Mouse (Mus musculus) kidney, embryonic 14.5 days (tissue): ENCODE measurements around the gene Tesk1. TPM values are rescaled to one million over a fixed set of nuclear protein-coding genes. Genes with fewer than 3 reads are reported as not detected.

Source experiments
- ATAC-seq: fragments of 200-750 bp; cut with Nextera tagmentation; 2 replicates; pipeline ENCODE4 v1.8.0; 2017; ENCODE audit warnings: moderate number of reproducible peaks, mild to moderate bottlenecking, moderate TSS enrichment, moderate library complexity; ENCODE audit not compliant: low FRiP score, low TSS enrichment
- H3K27ac ChIP-seq: fragments of 300-500 bp; sonication (generic); 2 replicates; pipeline ENCODE4 v1.5.1; 2014; ENCODE audit warnings: low read depth, mild to moderate bottlenecking, low read length, moderate library complexity, mixed read lengths
- H3K27me3 ChIP-seq: fragments of 300-500 bp; sonication (generic); 2 replicates; pipeline ENCODE4 v1.6.1; 2014; ENCODE audit warnings: mild to moderate bottlenecking, low read length; ENCODE audit not compliant: control insufficient read depth, insufficient read depth
- H3K36me3 ChIP-seq: fragments of 300-500 bp; sonication (generic); 2 replicates; pipeline ENCODE4 v1.6.1; 2014; ENCODE audit warnings: low read length, mixed read lengths; ENCODE audit not compliant: control insufficient read depth, insufficient read depth
- H3K4me1 ChIP-seq: fragments of 300-500 bp; sonication (generic); 2 replicates; pipeline ENCODE4 v1.6.1; 2014; ENCODE audit warnings: low read length, mixed read lengths; ENCODE audit not compliant: control insufficient read depth, insufficient read depth
- H3K4me2 ChIP-seq: fragments of 300-500 bp; sonication (generic); replicated peaks from 2 replicates; pipeline ENCODE4 v1.6.1; 2014; ENCODE audit warnings: low read depth, mild to moderate bottlenecking, low read length
- H3K4me3 ChIP-seq: fragments of 300-500 bp; sonication (generic); 2 replicates; pipeline ENCODE4 v1.5.1; 2014; ENCODE audit warnings: mild to moderate bottlenecking, low read length
- H3K9ac ChIP-seq: fragments of 300-500 bp; sonication (generic); 2 replicates; pipeline ENCODE4 v1.6.1; 2014; ENCODE audit warnings: low read depth, mild to moderate bottlenecking, low read length, moderate library complexity
- H3K9me3 ChIP-seq: fragments of 300-500 bp; sonication (generic); 2 replicates; pipeline ENCODE4 v1.6.1; 2016; ENCODE audit warnings: low read length; ENCODE audit not compliant: control insufficient read depth
- WGBS: fragments of 180-500 bp; shearing (Covaris S2); extraction: QIAGEN DNeasy Blood & Tissue Kit; methylation state at CpG from one replicate; pipeline ENCODE4 v1.1.7; 2014; 5-methylcytosine and 5-hydroxymethylcytosine counted together
- polyA plus RNA-seq: library from polyadenylated mRNA; unstranded; fragments of >200 nt; fragmentation: Nextera tagmentation; extraction: Ambion mirVana; gene quantifications from 2 replicates; pipeline ENCODE4 v1.2.1, GENCODE M21; 2014

Tesk1 gene
- polyA plus RNA-seq, 1 experiment from 2014 or later = 14.9 TPM

DNA sequence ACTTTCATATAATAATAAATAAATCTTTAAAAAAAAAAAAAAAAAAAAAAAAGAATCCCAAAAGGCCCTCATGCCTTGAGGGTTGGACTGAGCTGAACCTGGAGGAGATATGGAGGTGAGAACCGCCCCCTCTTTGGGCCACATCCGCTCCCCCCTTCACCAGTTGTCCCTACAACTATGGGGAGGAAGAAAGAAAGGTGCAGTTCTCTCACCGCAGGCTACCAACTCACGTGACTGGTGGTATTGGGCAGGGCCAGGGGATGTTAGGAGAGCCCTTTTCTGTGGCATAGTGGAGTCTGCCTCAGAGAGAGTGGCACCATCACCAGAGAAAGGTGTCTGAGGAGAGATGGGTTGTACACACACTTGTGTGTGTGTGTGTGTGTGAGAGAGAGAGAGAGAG lies 14.7 kb downstream of the Tesk1 start:
- Histone ChIP-seq H3K27me3 (peaks cover 20% of the 10 kb centered on the region; the same call in 1 of the 2 replicates), H3K36me3 (no peaks in the 10 kb centered on the region), H3K4me2 (no peak overlapping the region), H3K4me1 (peaks cover 16% of the 10 kb centered on the region), H3K4me3 (no peak overlapping the region), H3K9ac (no peak overlapping the region), H3K9me3 (no peaks in the 10 kb centered on the region), H3K27ac (no peak overlapping the region)
- 42% methylated on average over 4 of the region's 4 CpGs for WGBS
- ATAC-seq = no peak

DNA sequence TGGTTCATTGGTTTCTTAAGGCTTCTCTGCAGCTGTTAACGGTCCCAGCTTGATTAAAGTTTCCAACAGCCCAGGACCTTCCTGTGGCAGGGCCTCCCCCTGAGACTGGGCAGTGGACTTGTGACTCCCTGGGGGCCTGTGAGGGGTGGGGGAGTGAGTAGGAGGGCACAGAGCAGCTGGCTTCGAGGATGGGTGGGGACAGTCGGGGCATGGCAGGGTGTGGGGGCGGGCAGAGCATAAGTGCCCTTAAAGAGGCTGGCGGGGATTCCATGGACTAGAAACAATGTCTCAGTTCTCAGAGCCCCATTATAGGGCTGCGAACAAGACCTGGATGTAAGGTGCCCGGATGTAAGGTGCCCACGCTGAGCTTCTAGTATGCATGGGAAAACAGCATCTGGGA lies 15.4 kb downstream of the Tesk1 start:
- Histone ChIP-seq H3K27me3 (peaks cover 20% of the 10 kb centered on the region; the same call in 1 of the 2 replicates), H3K4me1 (peaks cover 16% of the 10 kb centered on the region), H3K9me3 (no peaks in the 10 kb centered on the region), H3K9ac (no peak overlapping the region), H3K36me3 (no peaks in the 10 kb centered on the region), H3K4me2 (no peak overlapping the region), H3K27ac (no peak overlapping the region), H3K4me3 (no peak overlapping the region)
- 16% methylated on average over 8 of the region's 8 CpGs for WGBS
- ATAC-seq = peak; percentile 36; the same call in 1 of the 2 replicates

DNA sequence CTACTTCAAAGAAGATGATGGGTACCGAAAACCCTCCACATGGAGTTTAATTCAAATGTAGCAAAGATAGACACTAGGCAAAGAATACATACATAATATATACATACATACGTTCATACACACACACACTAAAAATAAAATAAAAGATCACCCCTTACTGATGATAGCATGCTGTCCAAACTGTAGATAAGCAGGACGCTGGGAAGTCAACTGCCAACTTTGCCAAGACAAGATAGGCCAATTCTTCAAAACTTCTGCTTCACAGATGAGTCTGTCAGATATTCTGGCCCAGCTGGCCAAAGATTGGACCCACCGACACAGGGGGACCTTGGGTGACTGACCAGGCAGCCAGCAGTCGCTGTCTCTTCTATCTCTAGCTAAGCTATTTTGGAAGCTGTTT lies 21.4 kb downstream of the Tesk1 start:
- WGBS = 96% methylated on average over 5 of the region's 5 CpGs
- no peaks in the 10 kb centered on the region for H3K27me3 ChIP-seq
- no peaks in the 10 kb centered on the region for H3K9me3 ChIP-seq
- no peak overlapping the region for H3K27ac ChIP-seq
- H3K36me3 ChIP-seq = no peaks in the 10 kb centered on the region
- ATAC-seq = no peak
- no peaks in the 10 kb centered on the region for H3K4me1 ChIP-seq
- H3K9ac ChIP-seq = no peak overlapping the region
- no peak overlapping the region for H3K4me2 ChIP-seq
- H3K4me3 ChIP-seq = no peak overlapping the region

DNA sequence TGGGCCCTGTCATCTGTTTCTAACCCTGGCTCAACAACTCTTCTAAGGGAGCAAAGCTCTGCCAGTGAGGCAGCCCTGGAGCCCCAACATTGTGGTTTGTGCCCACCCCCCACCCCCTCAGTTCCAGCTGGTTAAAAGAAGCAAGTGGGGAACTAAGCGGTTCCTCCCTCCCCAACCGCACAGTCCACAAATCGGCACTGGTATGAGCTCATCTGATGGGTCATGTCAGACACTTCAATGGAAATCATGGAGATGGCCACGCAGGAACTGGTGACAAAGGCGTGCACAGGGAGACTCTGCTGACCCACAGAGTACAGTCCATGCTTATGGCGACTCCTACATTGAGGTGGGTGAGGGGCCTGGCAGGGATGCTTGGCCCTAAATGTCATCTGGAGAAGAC lies 24.2 kb downstream of the Tesk1 start:
- Histone ChIP-seq H3K4me3 (no peak overlapping the region), H3K4me2 (no peak overlapping the region), H3K9me3 (no peaks in the 10 kb centered on the region), H3K27me3 (no peaks in the 10 kb centered on the region), H3K36me3 (no peaks in the 10 kb centered on the region), H3K4me1 (no peaks in the 10 kb centered on the region), H3K27ac (no peak overlapping the region), H3K9ac (no peak overlapping the region)
- ATAC-seq = no peak
- WGBS = 81% methylated on average over 6 of the region's 6 CpGs

DNA sequence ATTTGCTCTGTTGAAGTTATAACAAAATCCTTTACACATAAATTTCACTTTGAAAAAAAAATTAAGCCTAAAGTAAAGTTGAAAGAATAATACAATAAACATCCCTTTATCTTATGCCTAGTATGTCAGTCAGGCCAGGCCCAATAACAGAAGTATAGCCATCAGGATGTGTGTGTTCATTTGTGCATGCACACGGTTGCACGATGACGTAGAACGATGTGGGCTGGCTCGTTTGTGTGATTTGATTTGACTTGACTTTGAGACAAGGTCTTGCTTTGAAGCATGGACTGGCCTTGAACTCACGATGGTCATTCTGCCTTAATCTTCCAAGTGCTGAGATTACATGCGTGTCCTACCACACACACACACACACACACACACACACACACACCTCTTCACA lies 25.1 kb downstream of the Tesk1 start:
- Histone ChIP-seq H3K36me3 (no peaks in the 10 kb centered on the region), H3K4me2 (no peak overlapping the region), H3K4me1 (no peaks in the 10 kb centered on the region), H3K4me3 (no peak overlapping the region), H3K27ac (no peak overlapping the region), H3K9me3 (no peaks in the 10 kb centered on the region), H3K9ac (no peak overlapping the region), H3K27me3 (no peaks in the 10 kb centered on the region)
- WGBS = 88% methylated on average over 7 of the region's 7 CpGs
- ATAC-seq = no peak

DNA sequence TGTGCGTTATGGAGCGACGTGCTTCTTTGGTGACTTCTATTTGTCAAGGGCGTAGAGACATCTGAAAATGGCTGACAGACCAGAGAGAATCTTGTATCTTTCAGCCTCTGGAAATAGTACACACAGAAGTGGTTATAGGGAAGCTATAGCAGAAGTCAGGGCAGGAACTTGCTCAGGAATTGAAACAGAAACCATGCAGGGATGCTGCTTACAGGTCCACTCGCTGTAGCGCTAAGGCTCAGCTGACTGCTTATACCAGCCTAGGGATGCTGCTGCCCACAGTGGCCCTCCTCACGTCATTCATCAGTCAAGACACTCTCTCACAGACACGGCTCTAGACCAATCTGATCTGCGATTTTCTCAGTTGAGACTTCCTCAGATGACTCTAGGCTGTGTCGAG lies 28.6 kb downstream of the Tesk1 start:
- Histone ChIP-seq H3K9me3 (no peaks in the 10 kb centered on the region), H3K4me1 (no peaks in the 10 kb centered on the region), H3K36me3 (no peaks in the 10 kb centered on the region), H3K4me2 (no peak overlapping the region), H3K4me3 (no peak overlapping the region), H3K27me3 (no peaks in the 10 kb centered on the region), H3K27ac (no peak overlapping the region), H3K9ac (no peak overlapping the region)
- no peak for ATAC-seq
- WGBS = 95% methylated on average over 10 of the region's 10 CpGs

DNA sequence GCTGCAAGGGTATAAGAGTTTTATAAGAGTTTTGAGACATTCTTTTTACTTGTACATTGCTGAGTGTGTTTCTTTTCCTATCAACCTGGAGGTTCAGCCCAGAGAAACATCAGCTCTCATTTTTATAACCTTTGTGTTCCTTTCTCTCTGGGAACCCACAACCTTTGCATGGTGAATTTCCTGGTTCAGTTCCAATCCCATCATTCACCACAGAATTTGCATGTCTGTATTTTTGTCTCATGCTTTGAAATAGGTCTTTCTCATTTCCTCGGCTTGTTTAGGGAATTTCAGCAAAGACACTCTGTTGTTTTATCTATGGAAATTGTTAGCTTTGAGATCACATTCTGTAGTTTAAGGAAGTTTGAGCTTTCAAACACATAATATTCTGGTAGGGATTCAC lies 31.9 kb downstream of the Tesk1 start:
- peaks cover 3% of the 10 kb centered on the region; the same call in 1 of the 2 replicates for H3K4me1 ChIP-seq
- WGBS = 73% methylated on average over 1 of the region's 1 CpGs
- no peaks in the 10 kb centered on the region for H3K36me3 ChIP-seq
- no peaks in the 10 kb centered on the region for H3K27me3 ChIP-seq
- H3K27ac ChIP-seq = no peak overlapping the region
- no peak overlapping the region for H3K4me2 ChIP-seq
- no peak overlapping the region for H3K4me3 ChIP-seq
- no peaks in the 10 kb centered on the region for H3K9me3 ChIP-seq
- no peak for ATAC-seq
- no peak overlapping the region for H3K9ac ChIP-seq

DNA sequence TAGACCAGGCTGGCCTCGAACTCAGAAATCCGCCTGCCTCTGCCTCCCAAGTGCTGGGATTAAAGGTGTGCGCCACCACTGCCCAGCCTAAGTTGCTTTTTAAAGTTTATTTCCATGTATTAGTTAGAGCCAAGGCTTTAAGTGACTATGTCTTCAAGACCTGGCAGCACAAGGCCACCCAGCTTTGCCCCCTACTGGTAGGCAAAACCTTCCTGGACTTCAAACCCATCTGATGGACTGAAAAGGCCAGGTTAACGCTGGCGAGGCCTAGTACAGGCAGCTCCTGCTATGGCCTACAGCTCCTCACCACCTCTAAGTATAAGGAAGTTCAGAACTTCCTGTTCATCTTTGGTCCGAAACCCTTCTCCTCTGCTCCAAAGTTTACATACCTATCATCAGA lies 34.9 kb downstream of the Tesk1 start:
- no peaks in the 10 kb centered on the region for H3K9me3 ChIP-seq
- no peak for ATAC-seq
- no peak overlapping the region for H3K4me3 ChIP-seq
- no peak overlapping the region for H3K27ac ChIP-seq
- peaks cover 3% of the 10 kb centered on the region; the same call in 1 of the 2 replicates for H3K4me1 ChIP-seq
- H3K27me3 ChIP-seq = no peaks in the 10 kb centered on the region
- no peak overlapping the region for H3K9ac ChIP-seq
- 91% methylated on average over 6 of the region's 6 CpGs for WGBS
- no peak overlapping the region for H3K4me2 ChIP-seq
- no peaks in the 10 kb centered on the region for H3K36me3 ChIP-seq

DNA sequence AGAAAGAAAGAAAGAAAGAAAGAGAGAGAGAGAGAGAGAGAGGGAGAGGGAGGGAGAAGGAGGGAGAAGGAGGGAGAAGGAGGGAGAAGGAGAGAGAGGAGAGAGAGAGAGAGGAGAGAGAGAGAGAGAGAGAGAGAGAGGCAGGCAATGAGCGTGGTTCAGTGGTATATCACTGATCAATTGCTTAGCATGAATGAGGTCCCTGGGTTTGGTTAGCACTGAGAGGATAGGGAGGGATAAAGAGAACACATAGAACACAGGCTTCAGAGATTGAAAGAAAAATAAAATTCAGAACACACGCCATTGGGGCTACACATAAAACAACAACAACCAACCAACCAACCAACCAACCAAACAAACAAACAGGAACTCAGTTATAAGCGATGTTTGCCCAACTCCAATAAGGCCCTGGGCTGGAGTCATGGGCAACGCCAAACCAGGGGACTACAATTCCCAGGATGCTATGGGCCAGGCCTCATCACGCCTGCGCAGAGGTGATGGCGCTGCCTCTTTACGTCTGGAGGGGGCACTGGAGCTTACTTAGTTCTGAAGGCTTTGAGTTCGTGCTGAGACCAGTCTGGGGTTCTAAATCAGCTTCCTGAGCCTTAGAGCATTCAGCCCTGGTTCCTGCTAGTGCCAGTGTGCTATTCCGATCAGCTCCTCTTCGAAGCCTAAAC lies 36.3 kb downstream of the Tesk1 start:
- ATAC-seq = peak; percentile 92
- Histone ChIP-seq H3K27ac (no peak overlapping the region), H3K36me3 (no peaks in the 10 kb centered on the region), H3K9ac (peak overlapping the region; percentile 40; the same call in 1 of the 2 replicates), H3K27me3 (no peaks in the 10 kb centered on the region), H3K4me1 (peaks cover 3% of the 10 kb centered on the region; the same call in 1 of the 2 replicates), H3K4me2 (peak overlapping the region; percentile 40), H3K4me3 (peak overlapping the region; percentile 25), H3K9me3 (no peaks in the 10 kb centered on the region)
- WGBS = 17% methylated on average over 11 of the region's 11 CpGs
